ENCODE assay signal across 8 mouse cellular contexts in genomic region chr10:60373937-60374578, GRCm38 (mm10). TPM values are rescaled to one million over a fixed set of nuclear protein-coding genes. Genes with fewer than 3 reads are reported as not detected.
DNase-seq lines count a peak whose midpoint lies in the region; ATAC-seq and TF ChIP-seq lines count a peak whose summit lies in the region.

No protein-coding gene starts in this region.

- 50% methylated on average over 8 of the region's 8 CpGs for WGBS in heart, postnatal 0 days
- 47% methylated on average over 8 of the region's 8 CpGs for WGBS in limb, embryonic 15.5 days

- no peaks in the 10 kb centered on the region for H3K9me3 ChIP-seq in heart, postnatal 0 days (replicated peaks; ENCODE audit: control insufficient read depth, low read length)
- no peaks in the 10 kb centered on the region for H3K9me3 ChIP-seq in limb, embryonic 15.5 days

- peak; percentile 19; the same call in 1 of the 2 replicates for TF ChIP-seq CTCF in heart, postnatal 0 days (IDR thresholded peaks at IDR 0.05; ENCODE audit: low read depth)

- no peak; the same call in 1 of the 2 replicates for TF ChIP-seq EP300 in heart, postnatal 0 days (IDR thresholded peaks at IDR 0.05; ENCODE audit: low read depth)

- no peak overlapping the region for H3K4me2 ChIP-seq in heart, postnatal 0 days (ENCODE audit: low read depth, low read length)
- no peak overlapping the region for H3K4me2 ChIP-seq in limb, embryonic 15.5 days

- ATAC-seq in heart, postnatal 0 days (ENCODE audit: insufficient read depth, low read depth) = peak; percentile 73
- peak; percentile 52; the same call in 1 of the 2 replicates for ATAC-seq in limb, embryonic 15.5 days (ENCODE audit: insufficient number of reproducible peaks, low FRiP score, low TSS enrichment, low read depth)

- H3K36me3 ChIP-seq in heart, postnatal 0 days (replicated peaks; ENCODE audit: control insufficient read depth, insufficient read depth, low read length) = no peaks in the 10 kb centered on the region
- no peaks in the 10 kb centered on the region for H3K36me3 ChIP-seq in limb, embryonic 15.5 days

- H3K4me1 ChIP-seq in heart, postnatal 0 days (ENCODE audit: control insufficient read depth, insufficient read depth) = peaks cover 3% of the 10 kb centered on the region; the same call in 1 of the 2 replicates
- H3K4me1 ChIP-seq in limb, embryonic 15.5 days = peaks cover 24% of the 10 kb centered on the region

- peak; percentile 68 for DNase-seq in 416B (ENCODE audit: low read depth)
- peak; percentile 34 for DNase-seq in adrenal gland, postnatal 25 days
- DNase-seq in heart, postnatal 0 days (ENCODE audit: low spot score) = peak; percentile 12
- DNase-seq in cerebellum, adult 9-10 months = no peak
- no peak for DNase-seq in right cerebral cortex, postnatal 10 days (ENCODE audit: low spot score in 2 of 2)
- no peak for DNase-seq in c-Kit-positive CD71-positive TER-119-positive erythroid progenitor cells, embryonic 14.5 days (ENCODE audit: low spot score)
- DNase-seq in frontal cortex, postnatal 25 days (ENCODE audit: low spot score in 2 of 2) = no peak

- no peaks in the 10 kb centered on the region for H3K27me3 ChIP-seq in heart, postnatal 0 days (ENCODE audit: control insufficient read depth, insufficient read depth, low read length)
- H3K27me3 ChIP-seq in limb, embryonic 15.5 days = no peaks in the 10 kb centered on the region

- H3K27ac ChIP-seq in heart, postnatal 0 days (ENCODE audit: low read depth) = peak overlapping the region; percentile 61
- H3K27ac ChIP-seq in limb, embryonic 15.5 days = peak overlapping the region; percentile 22; the same call in 1 of the 2 replicates

- H3K4me3 ChIP-seq in heart, postnatal 0 days (ENCODE audit: low read depth, low read length) = no peak overlapping the region
- H3K4me3 ChIP-seq in limb, embryonic 15.5 days = no peak overlapping the region

- H3K9ac ChIP-seq in heart, postnatal 0 days (replicated peaks; ENCODE audit: low read depth, low read length) = no peak overlapping the region
- H3K9ac ChIP-seq in limb, embryonic 15.5 days = no peak overlapping the region

RNA-seq across cellular contexts. Expression of gene Gm17455, which starts 25.5 kb away (rescaled TPM):
- total RNA-seq in adrenal gland, postnatal 25 days (2021) = not detected in 2 replicates
- not detected in 2 replicates for total RNA-seq in heart, postnatal 0 days (2014; rRNA removed; ENCODE audit: low replicate concordance)
- polyA plus RNA-seq in heart, postnatal 0 days (2015; fragmentation: Nextera tagmentation; extraction: Ambion mirVana) = 0.38 TPM in 2 replicates
- polyA plus RNA-seq in limb, embryonic 15.5 days (2015; fragmentation: Nextera tagmentation; extraction: Ambion mirVana) = 1.2 and 4.0 TPM in 2 replicates

RNA-seq across cellular contexts. Expression of gene Vsir, which starts 27.4 kb away (rescaled TPM):
- 6.3 and 11.3 TPM in 2 replicates for total RNA-seq in adrenal gland, postnatal 25 days (2021)
- total RNA-seq in heart, postnatal 0 days (2014; rRNA removed; ENCODE audit: low replicate concordance) = 8.3 and 117 TPM in 2 replicates
- 4.6 and 4.7 TPM in 2 replicates for polyA plus RNA-seq in heart, postnatal 0 days (2015; fragmentation: Nextera tagmentation; extraction: Ambion mirVana)
- 3.4 and 6.7 TPM in 2 replicates for polyA plus RNA-seq in limb, embryonic 15.5 days (2015; fragmentation: Nextera tagmentation; extraction: Ambion mirVana)

Comparison
In these comparisons a context has a peak if more than half of its experiments do, and no peak if none do; other contexts are left out.
1. DNase-seq: peak in 416B (single experiment), adrenal gland, postnatal 25 days (single experiment) and heart, postnatal 0 days (single experiment); none in cerebellum, adult 9-10 months (single experiment), right cerebral cortex, postnatal 10 days (0 of 2), c-Kit-positive CD71-positive TER-119-positive erythroid progenitor cells, embryonic 14.5 days (single experiment) and frontal cortex, postnatal 25 days (0 of 2).